Mouse (Mus musculus): ENCODE data around the gene Nrap. TPM values are rescaled to one million over a fixed set of nuclear protein-coding genes. Genes with fewer than 3 reads are reported as not detected.

Nrap gene
- polyA plus RNA-seq (2016; fragmentation: Nextera tagmentation; extraction: Ambion mirVana), result 3.4 and 11.9 TPM in 2 replicates

DNA sequence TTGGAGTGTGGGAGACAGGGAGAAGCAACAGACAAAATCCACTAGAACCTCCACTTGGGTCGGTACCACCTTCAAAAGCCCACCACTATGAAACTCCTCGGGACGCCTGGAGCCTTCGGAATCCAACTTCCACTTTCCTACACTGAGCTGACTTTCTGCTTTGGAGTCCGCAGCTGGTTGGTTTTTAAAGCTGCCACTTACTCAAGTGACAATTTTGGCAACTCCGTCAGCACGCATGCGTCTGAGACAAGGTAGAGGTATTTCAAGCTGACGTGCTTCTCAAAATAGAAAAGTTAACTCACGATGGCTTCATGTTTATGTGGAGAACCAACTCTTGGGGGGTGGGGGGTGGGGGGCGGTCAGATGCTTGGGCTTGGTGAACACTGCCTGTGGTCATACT is at the start of gene Nrap:
TSS of gene Nrap (minus strand) at position 159 of the 400 bp plus-strand sequence.
- peaks cover 34% of the 10 kb centered on the region for H3K4me1 ChIP-seq
- no peaks in the 10 kb centered on the region for H3K36me3 ChIP-seq
- H3K4me3 ChIP-seq, result peak within 1 kb of the TSS; percentile 42
- 63% methylated on average over 11 of the region's 11 CpGs for WGBS
- peak within 1 kb of the TSS; percentile 83 for H3K27ac ChIP-seq
- H3K9me3 ChIP-seq, result no peaks in the 10 kb centered on the region
- H3K27me3 ChIP-seq (ENCODE audit: insufficient read depth, poor library complexity, severe bottlenecking), result peaks cover 4% of the 10 kb centered on the region
- DNase-seq (ENCODE audit: low spot score), result no peak

DNA sequence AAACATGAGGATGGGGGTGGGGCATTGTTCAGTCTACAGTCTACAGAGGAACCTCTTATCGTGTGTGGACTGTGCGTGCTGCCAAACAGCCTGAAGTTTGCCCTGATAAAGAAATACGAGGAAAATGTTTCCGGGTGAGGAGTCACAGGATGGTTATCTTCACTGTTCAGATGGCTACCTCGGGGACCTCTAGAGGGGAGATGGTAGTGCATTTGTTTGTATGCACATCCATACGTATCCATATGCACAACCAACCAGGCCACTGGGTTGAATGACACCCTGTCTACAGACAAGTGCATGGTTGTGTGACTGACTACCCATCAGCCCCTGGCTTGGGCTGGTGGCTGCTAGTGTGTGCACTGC is 49.2 kb upstream of the Nrap start:
- peak overlapping the region; percentile 5; the same call in 1 of the 2 replicates for H3K27ac ChIP-seq
- no peaks in the 10 kb centered on the region for H3K27me3 ChIP-seq (ENCODE audit: insufficient read depth, poor library complexity, severe bottlenecking)
- H3K9me3 ChIP-seq, result no peaks in the 10 kb centered on the region
- peaks cover 36% of the 10 kb centered on the region for H3K36me3 ChIP-seq
- H3K4me1 ChIP-seq, result peaks cover 17% of the 10 kb centered on the region
- WGBS, result 54% methylated on average over 6 of the region's 6 CpGs
- DNase-seq (ENCODE audit: low spot score), result peak; percentile 84
- H3K4me3 ChIP-seq, result no peak overlapping the region

DNA sequence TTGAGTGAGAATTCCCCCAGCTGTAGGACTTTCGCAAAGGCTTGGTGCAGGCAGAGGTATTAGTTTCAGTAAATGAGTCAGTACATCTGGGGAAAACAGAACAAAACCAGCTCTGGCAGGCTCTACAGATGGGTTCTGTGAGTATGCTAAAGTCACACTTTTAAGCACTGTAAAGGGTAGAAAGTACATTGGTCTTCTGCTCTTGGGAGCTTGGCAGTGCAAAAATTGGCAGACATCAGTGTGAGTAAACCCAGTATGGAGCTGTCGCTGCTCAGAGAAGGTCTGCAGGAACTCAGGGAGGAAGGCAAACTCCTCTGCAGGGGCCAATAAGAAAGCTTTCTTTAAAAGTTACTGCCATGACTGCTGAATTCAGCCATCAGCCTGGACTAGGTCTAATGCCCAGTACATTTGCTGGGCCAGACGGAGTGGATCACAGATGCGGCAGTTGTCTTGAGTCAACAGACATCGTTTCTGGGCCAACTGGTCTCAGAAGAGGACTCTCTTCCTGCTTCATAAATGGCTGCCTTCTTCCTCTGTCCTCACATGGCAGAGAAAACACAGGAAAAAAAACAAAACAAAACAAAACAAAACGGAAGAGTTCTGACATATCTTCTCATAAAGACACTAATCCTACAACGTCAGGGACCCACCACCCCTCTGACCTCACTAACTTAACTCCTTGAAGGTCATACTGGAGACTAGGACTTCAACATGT is 48.7 kb upstream of the Nrap start:
- Histone ChIP-seq H3K9me3 (no peaks in the 10 kb centered on the region), H3K4me3 (no peak overlapping the region), H3K36me3 (peaks cover 42% of the 10 kb centered on the region), H3K27me3 (ENCODE audit: insufficient read depth, poor library complexity, severe bottlenecking) (no peaks in the 10 kb centered on the region), H3K4me1 (peaks cover 12% of the 10 kb centered on the region), H3K27ac (peak overlapping the region; percentile 60; the same call in 1 of the 2 replicates)
- no peak for DNase-seq (ENCODE audit: low spot score)
- 68% methylated on average over 7 of the region's 7 CpGs for WGBS

DNA sequence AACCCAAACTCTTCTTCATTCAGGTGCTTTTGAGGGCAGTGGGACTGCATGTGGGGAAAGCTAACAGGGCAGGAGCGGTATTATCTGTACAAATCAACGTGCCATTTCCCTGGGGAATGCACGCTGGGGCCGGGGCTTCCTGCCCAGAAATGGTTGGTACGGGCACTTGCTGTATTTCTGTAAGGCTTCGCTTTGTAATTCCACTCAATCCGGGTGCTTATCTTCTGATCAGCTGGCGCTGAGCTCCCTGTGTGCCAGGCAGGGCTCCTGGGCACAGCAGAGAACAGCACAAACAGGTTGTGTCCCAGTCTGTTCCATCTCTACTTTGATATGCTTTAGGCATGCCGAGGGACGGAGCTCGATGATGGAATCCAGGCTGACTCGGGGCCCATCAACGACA is 46.5 kb upstream of the Nrap start:
- no peak overlapping the region for H3K4me3 ChIP-seq
- no peaks in the 10 kb centered on the region for H3K9me3 ChIP-seq
- no peaks in the 10 kb centered on the region for H3K27me3 ChIP-seq (ENCODE audit: insufficient read depth, poor library complexity, severe bottlenecking)
- no peak for DNase-seq (ENCODE audit: low spot score)
- peaks cover 12% of the 10 kb centered on the region; the same call in 1 of the 2 replicates for H3K4me1 ChIP-seq
- peaks cover 46% of the 10 kb centered on the region for H3K36me3 ChIP-seq
- no peak overlapping the region for H3K27ac ChIP-seq
- 80% methylated on average over 13 of the region's 13 CpGs for WGBS

DNA sequence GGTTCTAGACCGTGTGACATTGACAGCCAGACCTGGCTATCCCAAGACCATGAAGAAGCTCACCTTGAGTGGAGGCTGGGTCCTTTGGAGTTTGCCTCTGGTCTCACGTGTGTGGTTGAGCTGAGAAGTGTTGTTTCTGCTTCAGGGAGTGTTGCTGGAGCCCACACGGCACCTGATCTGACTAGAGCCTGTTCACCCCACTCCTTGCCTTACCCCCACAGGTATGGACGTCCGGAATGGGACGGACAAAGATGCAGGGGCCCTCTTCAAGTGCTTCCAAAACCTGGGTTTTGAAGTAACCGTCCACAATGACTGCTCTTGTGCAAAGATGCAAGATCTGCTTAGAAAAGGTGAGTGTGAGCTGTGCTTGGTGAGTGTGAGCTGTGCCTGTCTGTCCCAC is 43.7 kb upstream of the Nrap start:
- DNase-seq (ENCODE audit: low spot score), result no peak
- WGBS, result 84% methylated on average over 7 of the region's 7 CpGs
- H3K9me3 ChIP-seq, result no peaks in the 10 kb centered on the region
- H3K4me1 ChIP-seq, result 0 out of 2 replicates have a peak, but pooled peaks cover 5% of the 10 kb centered on the region
- no peak overlapping the region for H3K4me3 ChIP-seq
- H3K27ac ChIP-seq, result no peak overlapping the region
- peaks cover 37% of the 10 kb centered on the region for H3K36me3 ChIP-seq
- no peaks in the 10 kb centered on the region for H3K27me3 ChIP-seq (ENCODE audit: insufficient read depth, poor library complexity, severe bottlenecking)

DNA sequence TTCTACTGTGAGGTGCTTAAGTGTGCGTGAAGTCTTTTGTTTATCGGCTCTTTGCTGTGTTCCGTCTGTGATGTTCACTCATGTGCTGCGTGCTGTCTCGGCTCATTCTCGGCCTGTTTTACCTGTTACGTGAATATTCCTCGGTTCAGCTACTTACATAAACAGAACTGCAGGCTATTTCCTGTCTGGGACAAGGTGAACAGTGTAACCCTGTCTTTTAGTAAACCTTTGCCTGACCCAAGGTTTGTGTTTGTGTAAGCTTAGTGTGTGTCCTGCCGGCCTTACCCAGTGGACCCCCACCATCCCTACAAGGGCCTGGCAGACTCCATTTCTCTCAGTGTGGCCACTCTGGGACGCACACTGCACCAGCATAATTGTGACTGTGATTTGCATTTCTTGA is 42.9 kb upstream of the Nrap start:
- no peaks in the 10 kb centered on the region for H3K27me3 ChIP-seq (ENCODE audit: insufficient read depth, poor library complexity, severe bottlenecking)
- no peak overlapping the region for H3K27ac ChIP-seq
- WGBS, result 89% methylated on average over 10 of the region's 10 CpGs

DNA sequence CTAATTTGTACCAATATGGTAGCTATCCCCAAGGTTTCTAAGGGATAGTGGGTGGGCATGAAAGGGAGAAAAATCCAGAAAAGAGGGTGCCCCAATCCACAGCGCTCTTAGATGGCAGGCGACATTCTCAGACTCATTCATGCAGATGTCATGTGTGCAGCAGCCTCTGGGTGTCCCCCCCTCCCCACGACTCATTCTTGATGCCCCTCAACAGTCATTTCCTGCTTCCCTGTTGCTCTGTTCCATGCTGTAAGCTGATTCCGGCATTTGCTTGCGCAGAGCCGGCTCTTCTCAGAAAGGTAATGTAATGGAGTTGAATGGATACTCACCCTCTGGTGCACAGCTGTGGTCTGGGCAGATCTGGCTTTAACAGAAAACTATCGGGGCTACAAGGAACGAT is 40.5 kb upstream of the Nrap start:
- 67% methylated on average over 8 of the region's 8 CpGs for whole genome bisulfite sequencing
- Histone ChIP-seq H3K4me3 (no peak overlapping the region), H3K36me3 (peaks cover 19% of the 10 kb centered on the region), H3K27me3 (ENCODE audit: insufficient read depth, poor library complexity, severe bottlenecking) (no peaks in the 10 kb centered on the region), H3K4me1 (peaks cover 18% of the 10 kb centered on the region), H3K9me3 (no peaks in the 10 kb centered on the region), H3K27ac (no peak overlapping the region)
- no peak for DNase-seq (ENCODE audit: low spot score)

More for the DNA sequence above, 42.9 kb upstream of the Nrap start:
- H3K4me1 ChIP-seq, result no peaks in the 10 kb centered on the region
- no peaks in the 10 kb centered on the region for H3K9me3 ChIP-seq
- H3K4me3 ChIP-seq, result no peak overlapping the region
- peaks cover 36% of the 10 kb centered on the region for H3K36me3 ChIP-seq
- DNase-seq (ENCODE audit: low spot score), result no peak

DNA sequence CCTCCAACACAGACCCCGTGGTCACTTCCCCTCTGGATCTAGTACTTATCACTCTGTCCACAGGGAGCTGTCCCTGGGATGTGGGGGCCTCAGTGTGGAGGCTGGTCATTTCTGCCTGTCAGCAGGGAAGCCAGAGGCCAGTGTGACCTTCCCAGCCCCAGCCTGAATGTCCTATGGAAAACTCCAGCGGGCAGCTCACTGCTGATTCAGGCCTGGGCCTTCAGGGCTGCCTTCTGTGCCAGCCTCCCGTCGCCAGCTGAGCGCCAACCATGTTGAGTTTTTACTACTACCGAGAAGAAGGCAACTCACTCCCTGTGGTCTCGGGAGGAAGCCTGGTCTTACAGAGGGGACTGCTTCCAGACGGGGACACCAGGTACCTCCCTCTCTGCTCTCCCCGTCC is 35.7 kb upstream of the Nrap start:
- Histone ChIP-seq H3K4me3 (no peak overlapping the region), H3K36me3 (no peaks in the 10 kb centered on the region), H3K27ac (peak overlapping the region; percentile 86), H3K9me3 (no peaks in the 10 kb centered on the region), H3K27me3 (ENCODE audit: insufficient read depth, poor library complexity, severe bottlenecking) (no peaks in the 10 kb centered on the region), H3K4me1 (peaks cover 36% of the 10 kb centered on the region)
- no peak for DNase-seq (ENCODE audit: low spot score)
- 51% methylated on average over 9 of the region's 9 CpGs for WGBS

DNA sequence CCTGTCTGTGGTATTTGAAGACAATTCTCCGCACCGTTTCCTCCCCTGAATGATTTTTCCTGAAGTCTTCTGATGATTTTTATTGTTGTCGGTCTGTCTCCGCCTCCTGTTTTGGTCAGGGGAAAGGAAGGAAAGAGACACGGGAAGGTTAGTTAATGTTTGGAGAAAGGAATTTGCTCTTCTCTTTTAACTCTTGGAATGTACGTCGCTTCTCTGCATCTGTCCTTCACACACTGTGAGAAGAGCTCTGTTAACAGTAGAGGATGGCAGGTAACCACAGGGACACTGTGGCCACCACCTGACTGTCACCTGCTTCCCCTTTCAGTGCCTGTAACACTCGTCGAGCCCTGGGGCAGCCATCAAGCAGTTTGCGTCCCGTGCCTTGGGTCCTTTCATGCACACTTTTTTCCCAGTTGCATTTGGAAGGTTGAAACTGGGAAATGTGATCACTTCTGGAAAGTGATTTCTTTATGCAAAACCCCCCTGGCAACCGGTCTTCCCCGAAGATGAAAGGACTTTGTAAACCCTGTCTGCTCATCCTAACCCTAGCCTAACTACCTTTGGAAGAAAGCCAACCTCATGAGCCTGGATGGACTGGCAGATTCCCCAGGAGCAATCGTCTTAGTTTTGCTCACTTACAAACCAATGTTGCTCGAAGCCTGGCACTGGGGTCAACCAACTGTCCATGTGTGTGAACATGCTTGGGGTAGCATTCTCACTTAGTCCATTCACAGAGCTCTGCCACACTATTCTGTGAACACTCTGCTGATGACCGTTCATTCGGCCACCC is 35.0 kb upstream of the Nrap start:
- H3K4me1 ChIP-seq, result peaks cover 36% of the 10 kb centered on the region
- no peaks in the 10 kb centered on the region for H3K9me3 ChIP-seq
- H3K27ac ChIP-seq, result peak overlapping the region; percentile 86
- DNase-seq (ENCODE audit: low spot score), result no peak
- 84% methylated on average over 17 of the region's 17 CpGs for WGBS
- H3K27me3 ChIP-seq (ENCODE audit: insufficient read depth, poor library complexity, severe bottlenecking), result no peaks in the 10 kb centered on the region
- H3K36me3 ChIP-seq, result no peaks in the 10 kb centered on the region
- no peak overlapping the region for H3K4me3 ChIP-seq

DNA sequence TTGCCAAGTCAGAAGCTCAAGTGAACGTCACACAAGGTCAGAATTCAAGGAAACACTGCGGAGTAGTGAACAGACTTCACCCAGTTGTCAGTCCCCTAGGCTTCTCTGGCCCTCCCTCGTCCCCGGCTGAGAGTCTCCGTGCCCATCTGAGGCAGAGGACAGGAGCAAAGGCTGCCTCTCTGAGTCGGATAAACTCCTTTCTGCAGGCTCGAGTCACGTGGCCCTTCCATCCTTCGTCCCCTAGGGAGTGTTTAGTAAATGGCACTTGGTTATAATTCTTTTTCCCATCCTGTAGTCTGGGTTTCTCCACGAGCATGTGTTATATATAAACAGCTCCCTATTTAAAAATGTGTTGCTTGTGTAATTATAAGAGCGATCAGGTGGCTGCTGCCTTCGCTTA is 33.5 kb upstream of the Nrap start:
- Histone ChIP-seq H3K4me3 (no peak overlapping the region), H3K27me3 (ENCODE audit: insufficient read depth, poor library complexity, severe bottlenecking) (no peaks in the 10 kb centered on the region), H3K36me3 (no peaks in the 10 kb centered on the region), H3K4me1 (peaks cover 36% of the 10 kb centered on the region), H3K27ac (peak overlapping the region; percentile 19; the same call in 1 of the 2 replicates), H3K9me3 (no peaks in the 10 kb centered on the region)
- no peak for DNase-seq (ENCODE audit: low spot score)
- WGBS, result 69% methylated on average over 12 of the region's 12 CpGs

DNA sequence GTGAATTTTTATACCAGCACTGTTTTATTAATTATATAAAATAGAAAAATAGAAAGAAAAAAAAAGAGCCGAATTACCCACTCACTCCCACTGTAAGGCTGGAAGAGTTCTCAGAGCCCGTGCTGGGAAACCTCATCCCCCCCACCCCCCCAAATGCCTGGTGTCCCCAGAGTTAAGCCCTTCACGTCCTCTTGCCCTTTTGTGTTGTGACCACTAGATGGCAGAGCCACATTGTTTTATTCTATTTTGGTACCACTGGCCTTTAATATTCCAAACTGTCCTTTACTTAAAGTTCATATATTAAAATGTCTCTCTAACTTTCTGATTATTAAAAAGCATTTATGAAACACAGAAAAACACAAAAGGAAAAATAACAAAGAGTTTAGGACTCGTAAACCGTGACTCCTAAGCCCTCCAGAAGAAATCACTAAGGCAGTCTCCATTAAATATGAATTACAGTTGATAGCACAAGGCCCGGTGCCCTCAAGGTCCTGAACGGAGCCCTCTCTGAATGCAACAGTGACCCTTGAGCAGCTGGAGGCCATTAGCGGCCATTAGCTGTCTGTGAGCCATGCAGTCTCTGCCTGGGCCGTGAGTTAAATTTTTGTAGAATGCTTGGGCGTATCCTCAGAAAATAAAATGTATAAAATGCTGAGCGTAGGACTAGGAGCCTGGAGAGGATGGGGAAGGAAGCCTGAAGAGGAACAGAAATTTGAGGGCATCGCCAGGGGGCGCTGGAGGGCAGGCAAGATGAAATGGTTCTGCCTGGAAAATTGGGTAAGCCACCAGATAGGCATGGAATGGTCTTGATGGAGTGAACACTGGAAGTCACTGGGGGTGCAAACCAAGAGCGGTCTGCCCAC is 32.9 kb upstream of the Nrap start:
- Histone ChIP-seq H3K9me3 (no peaks in the 10 kb centered on the region), H3K36me3 (no peaks in the 10 kb centered on the region), H3K4me3 (no peak overlapping the region), H3K27me3 (ENCODE audit: insufficient read depth, poor library complexity, severe bottlenecking) (no peaks in the 10 kb centered on the region), H3K4me1 (peaks cover 36% of the 10 kb centered on the region), H3K27ac (0 out of 2 replicates have a peak overlapping the region, but pooled peaks have one; percentile 12)
- WGBS, result 40% methylated on average over 14 of the region's 14 CpGs
- no peak for DNase-seq (ENCODE audit: low spot score)

DNA sequence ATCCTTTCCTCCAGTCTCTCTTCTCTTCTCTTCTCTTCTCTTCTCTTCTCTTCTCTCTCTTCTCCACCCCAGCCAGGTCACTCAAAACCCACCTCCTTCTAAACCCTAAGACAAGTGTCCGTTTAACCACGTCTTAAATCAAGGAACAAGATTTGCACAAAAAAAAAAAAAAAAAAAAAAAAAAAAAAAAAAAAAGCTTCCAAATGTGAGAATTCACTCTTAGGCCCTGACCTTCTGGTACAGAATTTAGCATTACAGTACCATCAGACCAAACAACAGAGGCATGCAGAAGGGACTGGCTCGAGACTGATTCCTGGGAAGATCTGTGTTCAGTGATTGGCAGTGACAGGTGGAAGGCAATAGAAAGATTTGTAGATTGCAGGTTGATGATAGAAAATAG is 30.5 kb upstream of the Nrap start:
- Histone ChIP-seq H3K4me3 (no peak overlapping the region), H3K27ac (no peak overlapping the region), H3K27me3 (ENCODE audit: insufficient read depth, poor library complexity, severe bottlenecking) (no peaks in the 10 kb centered on the region), H3K4me1 (peaks cover 18% of the 10 kb centered on the region), H3K9me3 (no peaks in the 10 kb centered on the region), H3K36me3 (no peaks in the 10 kb centered on the region; the same call in 1 of the 2 replicates)
- 81% methylated on average over 3 of the region's 3 CpGs for WGBS
- no peak for DNase-seq (ENCODE audit: low spot score)

All from heart, embryonic 10.5 days (tissue).